ENCODE assay signal across 7 mouse cellular contexts in genomic region chr9:57861951-57862471, GRCm38 (mm10).
DNase-seq lines count a peak whose midpoint lies in the region.

No protein-coding gene starts in this region.

- DNase-seq in CD4-positive, CD25-positive, alpha-beta regulatory T cell, adult 2 months (ENCODE audit: low read depth, low spot score), result peak; percentile 86
- DNase-seq in NIH3T3 (ENCODE audit: low read depth), result peak; percentile 65
- DNase-seq in cerebellum, postnatal 10 days, result peak; percentile 84 to 87
- DNase-seq in frontal cortex, postnatal 36 days (ENCODE audit: low spot score in 2 of 2), result peak; percentile 65 to 75
- peak; percentile 44 for DNase-seq in layer of hippocampus, adult 9-10 months (ENCODE audit: low spot score)
- DNase-seq in lung, postnatal 4 days, result peak; percentile 47 to 67
- peak; percentile 73 for DNase-seq in right cerebral cortex, adult 2 months (ENCODE audit: low spot score in 2 of 2)

Comparison
In these comparisons a context has a peak if more than half of its experiments do, and no peak if none do; other contexts are left out.
1. Peak in every context shown above with its lines: DNase-seq.